Mouse (Mus musculus): Measurements from ENCODE around the gene Ate1. TPM values are rescaled to one million over a fixed set of nuclear protein-coding genes. Genes with fewer than 3 reads are reported as not detected.

Gene Ate1
- polyA plus RNA-seq, 1 experiment: 2.4 TPM

DNA sequence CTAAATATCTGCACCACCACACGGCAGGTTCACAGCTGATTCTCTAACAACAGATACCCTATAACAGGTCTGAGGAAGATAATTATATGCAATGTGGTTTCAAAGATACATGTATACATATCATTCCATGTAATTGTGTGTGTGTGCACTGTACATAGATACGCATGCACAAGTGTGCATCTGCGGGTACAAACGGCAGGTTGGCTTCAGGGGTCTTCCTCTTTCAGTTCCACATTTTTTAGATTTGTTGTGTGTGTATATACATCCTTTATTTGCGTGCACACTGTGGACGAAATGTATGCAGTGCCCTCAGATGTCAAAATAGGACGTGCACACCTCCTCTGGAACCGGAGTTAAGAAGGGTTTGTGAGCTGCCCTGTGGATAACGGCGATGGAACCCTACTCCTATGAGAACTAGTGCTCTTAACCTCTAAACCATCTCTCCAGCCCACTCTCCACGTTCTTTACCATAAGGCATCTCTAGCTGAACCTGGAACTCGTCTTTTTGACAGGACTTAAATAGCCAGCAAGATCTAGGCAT is 27.5 kb upstream of the Ate1 start:
- Histone ChIP-seq H3K27me3 (replicated peaks) (peaks cover 13% of the 10 kb centered on the region), H3K4me1 (peaks cover 37% of the 10 kb centered on the region), H3K4me3 (replicated peaks) (peak overlapping the region; percentile 100), H3K9me3 (peaks cover 8% of the 10 kb centered on the region), H3K36me3 (replicated peaks; ENCODE audit: low read length) (peaks cover 24% of the 10 kb centered on the region)
- TF ChIP-seq GATA1 (IDR thresholded peaks at IDR 0.05; ENCODE audit: borderline replicate concordance, low read length) (no peak), FLI1 (IDR thresholded peaks at IDR 0.05; ENCODE audit: low read length) (no peak)

DNA sequence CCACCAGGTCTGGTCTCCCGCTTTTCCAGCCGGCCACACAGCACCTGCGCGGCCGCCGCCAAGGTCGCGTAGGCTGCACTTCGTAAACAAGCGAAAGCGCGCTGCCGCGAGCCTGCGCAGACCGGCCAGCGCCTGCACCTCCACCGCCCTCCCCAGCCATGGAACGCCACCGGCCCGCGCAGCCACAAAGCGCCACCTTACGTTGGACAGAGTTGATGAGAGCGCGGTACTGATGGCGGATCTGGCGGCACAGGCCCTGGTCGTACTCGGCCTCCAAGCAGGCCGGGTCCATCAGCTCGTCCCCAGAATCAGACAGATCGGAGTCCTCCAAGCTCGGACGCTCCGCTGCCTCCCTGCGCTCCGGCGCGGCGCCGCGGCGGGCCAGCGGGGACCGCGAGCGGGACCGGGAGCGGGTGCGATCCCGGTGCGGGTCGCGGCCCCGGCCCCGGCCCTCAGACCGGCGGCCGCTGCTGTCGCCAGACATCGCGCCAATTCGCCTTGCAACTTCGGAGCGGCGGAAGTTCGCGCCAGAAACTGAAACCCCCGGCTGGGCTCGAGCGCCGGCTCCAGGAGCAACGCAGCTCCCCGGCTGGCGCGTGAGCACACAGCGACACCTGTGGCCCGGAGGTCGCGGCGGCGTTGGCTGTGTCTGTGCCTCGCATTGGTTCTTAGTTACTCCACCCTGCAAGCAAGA is 26.8 kb upstream of the Ate1 start:
- TF ChIP-seq GATA1 (IDR thresholded peaks at IDR 0.05; ENCODE audit: borderline replicate concordance, low read length) (no peak), FLI1 (IDR thresholded peaks at IDR 0.05; ENCODE audit: low read length) (no peak)
- peaks cover 7% of the 10 kb centered on the region for H3K27me3 ChIP-seq (replicated peaks)
- H3K4me3 ChIP-seq (replicated peaks): peak overlapping the region; percentile 100
- H3K9me3 ChIP-seq: peaks cover 8% of the 10 kb centered on the region
- peaks cover 37% of the 10 kb centered on the region for H3K4me1 ChIP-seq
- H3K36me3 ChIP-seq (replicated peaks; ENCODE audit: low read length): peaks cover 32% of the 10 kb centered on the region

- peaks cover 5% of the 10 kb centered on the region for H3K27me3 ChIP-seq (replicated peaks)
- H3K9me3 ChIP-seq: peaks cover 8% of the 10 kb centered on the region
- peak overlapping the region; percentile 100 for H3K4me3 ChIP-seq (replicated peaks)
- peaks cover 37% of the 10 kb centered on the region for H3K36me3 ChIP-seq (replicated peaks; ENCODE audit: low read length)
- TF ChIP-seq GATA1 (IDR thresholded peaks at IDR 0.05; ENCODE audit: borderline replicate concordance, low read length) (no peak), FLI1 (IDR thresholded peaks at IDR 0.05; ENCODE audit: low read length) (no peak)
- peaks cover 37% of the 10 kb centered on the region for H3K4me1 ChIP-seq
These were observed 26.2 kb upstream of the Ate1 start for GRCm38 (mm10) chr7:130546421-130546790.

GRCm38 (mm10) chr7:130545893-130546292 is 25.7 kb upstream of the Ate1 start:
- Histone ChIP-seq H3K4me1 (peaks cover 37% of the 10 kb centered on the region), H3K4me3 (replicated peaks) (peak overlapping the region; percentile 100), H3K36me3 (replicated peaks; ENCODE audit: low read length) (peaks cover 42% of the 10 kb centered on the region), H3K9me3 (peaks cover 8% of the 10 kb centered on the region), H3K27me3 (replicated peaks) (peaks cover 4% of the 10 kb centered on the region)
- TF ChIP-seq GATA1 (IDR thresholded peaks at IDR 0.05; ENCODE audit: borderline replicate concordance, low read length) (no peak), FLI1 (IDR thresholded peaks at IDR 0.05; ENCODE audit: low read length) (no peak)

GRCm38 (mm10) chr7:130545401-130545800 is 25.2 kb upstream of the Ate1 start:
- H3K27me3 ChIP-seq (replicated peaks): peaks cover 2% of the 10 kb centered on the region
- TF ChIP-seq FLI1 (IDR thresholded peaks at IDR 0.05; ENCODE audit: low read length): no peak
- TF ChIP-seq GATA1 (IDR thresholded peaks at IDR 0.05; ENCODE audit: borderline replicate concordance, low read length): no peak
- H3K4me3 ChIP-seq (replicated peaks): peak overlapping the region; percentile 100
- peaks cover 37% of the 10 kb centered on the region for H3K4me1 ChIP-seq
- peaks cover 7% of the 10 kb centered on the region for H3K9me3 ChIP-seq
- peaks cover 45% of the 10 kb centered on the region for H3K36me3 ChIP-seq (replicated peaks; ENCODE audit: low read length)

DNA sequence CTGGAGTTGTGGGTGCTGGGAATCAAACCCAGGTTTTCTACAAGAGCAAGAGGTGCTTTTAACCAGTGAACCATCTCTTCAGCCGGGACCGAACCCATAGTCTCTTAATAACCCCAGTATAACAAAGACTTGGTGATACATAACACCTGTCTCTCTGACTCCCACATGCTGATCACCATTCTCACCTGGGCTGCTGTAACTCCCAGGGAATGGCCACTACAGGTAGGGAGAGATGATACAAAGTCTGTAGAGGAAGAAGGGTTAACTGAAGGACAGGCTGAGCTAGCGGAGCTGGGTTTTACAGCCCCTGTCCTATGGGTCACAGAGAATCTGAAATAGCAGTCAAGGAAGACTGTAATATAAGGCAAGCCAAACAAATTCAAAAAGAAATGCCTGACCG is 23.0 kb upstream of the Ate1 start:
- Histone ChIP-seq H3K27me3 (replicated peaks) (no peaks in the 10 kb centered on the region), H3K36me3 (replicated peaks; ENCODE audit: low read length) (peaks cover 68% of the 10 kb centered on the region), H3K9me3 (no peaks in the 10 kb centered on the region), H3K4me3 (replicated peaks) (no peak overlapping the region), H3K4me1 (peaks cover 34% of the 10 kb centered on the region)
- no peak for TF ChIP-seq GATA1 (IDR thresholded peaks at IDR 0.05; ENCODE audit: borderline replicate concordance, low read length)
- TF ChIP-seq FLI1 (IDR thresholded peaks at IDR 0.05; ENCODE audit: low read length): no peak

DNA sequence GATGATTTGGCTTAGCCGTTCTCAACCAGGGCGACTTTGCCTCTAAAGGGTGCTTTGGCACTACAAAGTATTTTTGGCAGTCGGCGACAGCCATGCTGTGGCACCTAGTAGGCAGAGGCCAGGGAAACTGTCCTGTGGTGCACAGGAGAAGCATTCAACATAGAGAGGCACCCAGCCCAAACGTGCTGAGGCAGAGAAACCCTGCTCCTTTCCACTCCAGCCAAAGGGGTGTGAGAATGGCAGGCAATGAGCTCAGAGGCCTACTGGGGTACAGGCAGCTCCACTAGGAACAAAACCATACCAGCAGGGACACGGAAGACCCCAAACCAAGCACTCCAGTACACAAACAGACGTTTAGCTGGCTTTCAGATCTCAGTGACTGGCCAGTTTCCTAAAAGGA is 20.0 kb upstream of the Ate1 start:
- Histone ChIP-seq H3K36me3 (replicated peaks; ENCODE audit: low read length) (peaks cover 97% of the 10 kb centered on the region), H3K4me3 (replicated peaks) (no peak overlapping the region), H3K4me1 (peaks cover 18% of the 10 kb centered on the region), H3K27me3 (replicated peaks) (no peaks in the 10 kb centered on the region), H3K9me3 (no peaks in the 10 kb centered on the region)
- TF ChIP-seq GATA1 (IDR thresholded peaks at IDR 0.05; ENCODE audit: borderline replicate concordance, low read length) (no peak), FLI1 (IDR thresholded peaks at IDR 0.05; ENCODE audit: low read length) (no peak)

DNA sequence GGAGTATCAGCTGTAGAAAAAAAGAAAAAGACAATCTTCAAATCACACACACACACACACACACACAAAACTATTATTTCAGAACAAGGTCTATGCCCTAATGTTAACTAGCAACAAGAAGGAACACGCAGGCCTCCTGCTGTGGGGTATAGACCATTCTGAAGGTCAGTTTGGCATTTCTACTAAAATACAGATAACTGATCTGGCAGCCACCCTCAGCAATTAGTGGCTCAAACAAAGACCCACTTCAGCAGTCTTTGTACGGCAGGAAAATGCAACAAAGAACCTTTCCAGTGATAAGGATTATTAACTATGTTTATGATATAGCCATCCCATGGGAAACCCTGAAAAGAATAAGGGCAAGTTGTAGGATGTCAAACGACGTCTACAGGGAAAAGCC is 16.9 kb upstream of the Ate1 start:
- H3K9me3 ChIP-seq: no peaks in the 10 kb centered on the region
- no peak for TF ChIP-seq GATA1 (IDR thresholded peaks at IDR 0.05; ENCODE audit: borderline replicate concordance, low read length)
- no peak for TF ChIP-seq FLI1 (IDR thresholded peaks at IDR 0.05; ENCODE audit: low read length)
- peaks cover 93% of the 10 kb centered on the region for H3K36me3 ChIP-seq (replicated peaks; ENCODE audit: low read length)
- peaks cover 8% of the 10 kb centered on the region; the same call in 1 of the 2 replicates for H3K4me1 ChIP-seq
- H3K27me3 ChIP-seq (replicated peaks): no peaks in the 10 kb centered on the region
- no peak overlapping the region for H3K4me3 ChIP-seq (replicated peaks)

DNA sequence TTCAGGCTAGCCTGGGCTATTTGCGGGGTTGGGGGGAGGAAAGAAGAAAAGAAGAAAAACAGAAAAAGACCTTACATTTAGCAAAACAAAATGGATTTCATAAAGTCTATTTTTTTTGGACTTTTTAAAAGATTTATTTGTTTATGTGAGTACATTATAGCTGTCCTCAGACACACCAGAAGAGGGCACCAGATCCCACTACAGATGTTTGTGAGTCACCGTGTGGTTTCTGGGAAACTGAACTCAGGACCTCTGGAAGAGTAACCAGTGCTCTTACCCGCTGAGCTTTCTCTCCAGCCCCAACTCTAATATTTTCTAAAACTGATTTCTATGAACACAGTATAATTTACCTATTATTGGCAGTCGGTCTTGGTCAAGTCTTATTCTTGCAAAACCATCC is 15.0 kb upstream of the Ate1 start:
- Histone ChIP-seq H3K36me3 (replicated peaks; ENCODE audit: low read length) (peaks cover 88% of the 10 kb centered on the region), H3K4me3 (replicated peaks) (no peak overlapping the region), H3K4me1 (peaks cover 8% of the 10 kb centered on the region; the same call in 1 of the 2 replicates), H3K27me3 (replicated peaks) (no peaks in the 10 kb centered on the region), H3K9me3 (no peaks in the 10 kb centered on the region)
- TF ChIP-seq GATA1 (IDR thresholded peaks at IDR 0.05; ENCODE audit: borderline replicate concordance, low read length) (no peak), FLI1 (IDR thresholded peaks at IDR 0.05; ENCODE audit: low read length) (no peak)

All from megakaryocyte, embryonic 14.5 days (primary cell).